Mouse (Mus musculus) lung, embryonic 15.5 days (tissue): ENCODE measurements around the gene Gipc2. TPM values are rescaled to one million over a fixed set of nuclear protein-coding genes. Genes with fewer than 3 reads are reported as not detected.

Source experiments
- ATAC-seq: fragments of 200-750 bp; cut with Nextera tagmentation; 2 replicates; pipeline ENCODE4 v1.8.0; 2017; ENCODE audit warnings: moderate number of reproducible peaks, borderline replicate concordance; ENCODE audit not compliant: low FRiP score, low TSS enrichment; ENCODE audit errors: extremely low read depth
- H3K27ac ChIP-seq: fragments of 300-500 bp; sonication (generic); 2 replicates; pipeline ENCODE4 v1.5.1; 2015; ENCODE audit warnings: moderate library complexity, mild to moderate bottlenecking, inconsistent platforms
- H3K27me3 ChIP-seq: fragments of 300-500 bp; sonication (generic); 2 replicates; pipeline ENCODE4 v1.6.1; 2015; ENCODE audit warnings: inconsistent platforms
- H3K36me3 ChIP-seq: fragments of 300-500 bp; sonication (generic); 2 replicates; pipeline ENCODE4 v1.6.1; 2015; ENCODE audit warnings: inconsistent platforms
- H3K4me1 ChIP-seq: fragments of 300-500 bp; sonication (generic); 2 replicates; pipeline ENCODE4 v1.6.1; 2015; ENCODE audit warnings: inconsistent platforms
- H3K4me2 ChIP-seq: fragments of 300-500 bp; sonication (generic); 2 replicates; pipeline ENCODE4 v1.6.1; 2015; ENCODE audit warnings: inconsistent platforms, mild to moderate bottlenecking, moderate library complexity
- H3K4me3 ChIP-seq: fragments of 300-500 bp; sonication (generic); 2 replicates; pipeline ENCODE4 v1.5.1; 2015; ENCODE audit warnings: mild to moderate bottlenecking, inconsistent platforms
- H3K9ac ChIP-seq: fragments of 300-500 bp; sonication (generic); 2 replicates; pipeline ENCODE4 v1.6.1; 2015; ENCODE audit warnings: inconsistent platforms
- H3K9me3 ChIP-seq: fragments of 300-500 bp; sonication (generic); 2 replicates; pipeline ENCODE4 v1.6.1; 2016; ENCODE audit warnings: inconsistent platforms
- WGBS: fragments of 180-500 bp; shearing (Covaris S2); methylation state at CpG from one replicate; pipeline ENCODE4 v1.1.7; 2015; 5-methylcytosine and 5-hydroxymethylcytosine counted together
- polyA plus RNA-seq: library from polyadenylated mRNA; unstranded; fragments of >200 nt; fragmentation: Nextera tagmentation; extraction: Ambion mirVana; gene quantifications from 2 replicates; pipeline ENCODE4 v1.2.1, GENCODE M21; 2015

Gene Gipc2
- polyA plus RNA-seq, 1 experiment from 2014 or later: 10.0 TPM

DNA sequence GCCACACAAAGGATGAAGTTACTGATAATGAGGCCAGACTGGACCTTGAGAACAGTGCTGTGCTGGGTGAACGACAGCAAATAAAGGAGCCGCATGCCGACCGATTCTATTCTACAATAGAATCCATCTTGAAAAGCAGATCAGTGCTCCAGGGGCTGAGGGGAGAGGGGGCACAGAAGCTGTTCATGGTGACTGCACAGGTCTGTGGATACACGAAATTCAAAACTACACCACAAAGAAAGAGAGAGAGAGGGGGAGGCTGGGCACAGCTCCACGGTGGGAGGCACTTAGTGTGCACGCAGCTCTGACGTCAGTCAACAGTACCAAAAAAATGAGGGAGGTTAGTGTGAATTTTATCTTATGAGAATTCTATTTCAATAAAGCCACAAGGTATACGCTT is 17.5 kb upstream of the Gipc2 start:
- no peak overlapping the region for H3K4me2 ChIP-seq
- H3K27me3 ChIP-seq: no peaks in the 10 kb centered on the region
- H3K4me1 ChIP-seq: 0 out of 2 replicates have a peak, but pooled peaks cover 2% of the 10 kb centered on the region
- H3K36me3 ChIP-seq: peaks cover 35% of the 10 kb centered on the region
- H3K9me3 ChIP-seq: no peaks in the 10 kb centered on the region
- H3K27ac ChIP-seq: no peak overlapping the region
- no peak overlapping the region for H3K9ac ChIP-seq
- 84% methylated on average over 9 of the region's 9 CpGs for WGBS
- no peak for ATAC-seq
- H3K4me3 ChIP-seq: no peak overlapping the region

DNA sequence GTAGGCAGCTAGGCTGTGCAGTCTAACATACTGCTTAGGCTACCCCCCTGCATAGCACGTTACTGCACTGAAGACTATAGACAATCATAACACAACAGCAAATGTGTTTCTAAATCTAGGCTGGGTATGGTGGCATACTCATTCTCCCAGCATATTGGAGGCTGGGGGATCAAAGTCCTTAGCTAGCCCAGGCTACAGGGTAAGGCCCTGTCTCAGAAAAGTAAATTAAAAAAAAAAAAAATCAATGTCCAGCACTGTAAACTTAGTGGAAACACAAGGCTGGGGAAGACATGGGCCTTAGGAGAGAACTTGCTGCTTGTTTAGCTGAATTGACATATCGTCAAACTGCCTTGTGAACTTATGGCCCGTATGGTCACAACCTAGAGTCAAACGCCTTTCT is 14.6 kb upstream of the Gipc2 start:
- no peak overlapping the region for H3K4me3 ChIP-seq
- H3K36me3 ChIP-seq: peaks cover 29% of the 10 kb centered on the region
- no peaks in the 10 kb centered on the region for H3K4me1 ChIP-seq
- H3K4me2 ChIP-seq: no peak overlapping the region
- 81% methylated on average over 4 of the region's 4 CpGs for WGBS
- H3K27ac ChIP-seq: no peak overlapping the region
- no peak for ATAC-seq
- no peak overlapping the region for H3K9ac ChIP-seq
- H3K9me3 ChIP-seq: no peaks in the 10 kb centered on the region
- no peaks in the 10 kb centered on the region for H3K27me3 ChIP-seq

DNA sequence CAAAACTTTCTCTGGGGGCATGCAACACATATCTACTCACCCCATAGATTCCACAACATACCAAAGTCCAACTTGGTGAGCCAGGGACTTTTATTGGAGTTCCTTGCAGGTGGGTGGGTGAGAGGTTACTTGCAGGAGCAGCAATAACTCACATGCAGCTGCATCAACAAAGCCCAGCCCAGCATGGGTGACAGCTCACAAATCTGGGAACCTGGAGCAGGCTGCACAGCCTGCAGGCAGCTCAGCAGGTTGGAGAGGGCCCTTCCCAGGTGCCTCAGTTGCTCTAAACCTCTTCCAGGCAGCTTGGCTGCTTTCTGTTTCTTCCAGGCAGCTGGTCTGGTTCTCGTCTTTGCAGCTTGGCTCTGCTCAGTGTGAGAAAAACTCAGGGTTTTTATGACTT is 13.3 kb upstream of the Gipc2 start:
- H3K36me3 ChIP-seq: peaks cover 16% of the 10 kb centered on the region
- no peaks in the 10 kb centered on the region for H3K27me3 ChIP-seq
- no peak for ATAC-seq
- WGBS: 64% methylated on average over 1 of the region's 1 CpGs
- H3K4me3 ChIP-seq: no peak overlapping the region
- H3K4me2 ChIP-seq: no peak overlapping the region
- no peaks in the 10 kb centered on the region for H3K4me1 ChIP-seq
- no peak overlapping the region for H3K27ac ChIP-seq
- H3K9ac ChIP-seq: no peak overlapping the region
- no peaks in the 10 kb centered on the region for H3K9me3 ChIP-seq

DNA sequence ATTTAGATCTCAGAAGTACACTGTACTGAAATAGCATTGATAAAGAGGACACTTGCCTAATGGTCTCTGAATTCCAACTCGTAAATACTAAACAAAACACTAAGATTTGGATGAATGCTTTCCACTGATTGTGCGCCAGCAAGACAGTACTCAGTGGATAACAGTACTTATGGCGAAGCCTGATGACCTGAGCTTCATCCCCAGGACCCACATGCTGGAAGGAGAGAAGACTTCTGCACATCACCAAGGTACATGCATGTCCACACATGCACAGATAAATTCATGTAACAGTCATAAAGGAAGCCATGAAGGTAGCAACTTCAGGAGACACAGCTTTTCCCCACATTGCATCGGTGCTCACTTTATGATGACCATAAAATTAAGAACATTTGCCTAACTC is 12.8 kb upstream of the Gipc2 start:
- peaks cover 16% of the 10 kb centered on the region for H3K36me3 ChIP-seq
- 86% methylated on average over 4 of the region's 4 CpGs for WGBS
- no peak overlapping the region for H3K27ac ChIP-seq
- H3K9ac ChIP-seq: no peak overlapping the region
- no peaks in the 10 kb centered on the region for H3K4me1 ChIP-seq
- H3K4me3 ChIP-seq: no peak overlapping the region
- no peaks in the 10 kb centered on the region for H3K9me3 ChIP-seq
- H3K4me2 ChIP-seq: no peak overlapping the region
- ATAC-seq: no peak
- H3K27me3 ChIP-seq: no peaks in the 10 kb centered on the region

DNA sequence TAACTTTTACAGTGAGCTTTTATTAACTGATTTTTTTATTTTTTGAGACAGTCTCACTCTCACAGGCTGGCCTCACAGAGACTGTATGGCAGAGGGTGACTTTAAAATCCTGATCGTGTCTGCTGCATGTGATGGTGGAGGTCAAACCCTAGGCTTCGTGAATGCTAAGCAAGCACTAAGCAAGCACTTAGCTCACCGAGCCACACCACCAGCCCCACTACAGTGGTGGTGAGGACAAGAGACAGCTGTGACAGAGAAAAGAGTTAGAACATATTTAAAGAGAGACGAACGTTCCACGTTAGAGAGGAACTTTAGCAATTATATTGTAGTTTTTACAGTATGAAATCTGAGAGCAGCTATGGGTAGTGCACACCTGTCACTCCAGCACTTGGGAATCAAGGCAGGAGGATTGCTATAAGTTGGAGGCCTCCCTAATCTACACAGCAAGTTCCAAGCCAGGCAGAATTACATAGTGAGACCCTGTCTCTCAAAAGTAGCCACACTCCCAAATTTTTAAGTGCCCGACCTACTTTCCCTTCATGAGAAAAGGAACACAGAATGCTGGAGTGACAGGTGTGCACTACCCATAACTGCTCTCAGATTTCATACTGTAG is 6.4 kb upstream of the Gipc2 start:
- peak; percentile 78 for ATAC-seq
- Histone ChIP-seq H3K36me3 (no peaks in the 10 kb centered on the region), H3K4me2 (no peak overlapping the region), H3K9me3 (no peaks in the 10 kb centered on the region), H3K27ac (peak overlapping the region; percentile 14), H3K4me3 (no peak overlapping the region), H3K27me3 (no peaks in the 10 kb centered on the region), H3K4me1 (peaks cover 30% of the 10 kb centered on the region), H3K9ac (no peak overlapping the region)
- 21% methylated on average over 7 of the region's 7 CpGs for WGBS

DNA sequence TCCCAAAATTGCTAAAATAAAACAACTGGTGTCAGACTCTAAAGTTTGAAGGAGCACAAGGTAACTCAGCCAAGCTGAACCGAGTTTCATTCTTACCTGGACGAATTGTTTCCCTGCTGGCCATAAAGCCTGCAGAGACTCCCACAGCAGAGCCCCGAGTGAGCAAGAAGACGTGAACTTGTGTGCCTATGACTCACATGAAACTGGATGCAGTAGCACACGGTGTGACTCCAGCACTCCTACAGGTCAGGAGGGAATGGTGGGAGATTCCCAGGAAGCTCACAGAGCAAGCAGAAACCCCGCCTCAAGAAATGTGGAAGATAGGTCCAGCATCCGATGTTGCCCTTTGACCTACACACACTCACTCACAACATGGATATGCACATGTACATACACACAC is 5.8 kb upstream of the Gipc2 start:
- ATAC-seq: no peak
- H3K27me3 ChIP-seq: no peaks in the 10 kb centered on the region
- peak overlapping the region; percentile 14 for H3K27ac ChIP-seq
- peaks cover 36% of the 10 kb centered on the region for H3K4me1 ChIP-seq
- H3K36me3 ChIP-seq: no peaks in the 10 kb centered on the region
- H3K4me3 ChIP-seq: no peak overlapping the region
- H3K9ac ChIP-seq: no peak overlapping the region
- 46% methylated on average over 7 of the region's 7 CpGs for WGBS
- H3K9me3 ChIP-seq: no peaks in the 10 kb centered on the region
- H3K4me2 ChIP-seq: no peak overlapping the region

DNA sequence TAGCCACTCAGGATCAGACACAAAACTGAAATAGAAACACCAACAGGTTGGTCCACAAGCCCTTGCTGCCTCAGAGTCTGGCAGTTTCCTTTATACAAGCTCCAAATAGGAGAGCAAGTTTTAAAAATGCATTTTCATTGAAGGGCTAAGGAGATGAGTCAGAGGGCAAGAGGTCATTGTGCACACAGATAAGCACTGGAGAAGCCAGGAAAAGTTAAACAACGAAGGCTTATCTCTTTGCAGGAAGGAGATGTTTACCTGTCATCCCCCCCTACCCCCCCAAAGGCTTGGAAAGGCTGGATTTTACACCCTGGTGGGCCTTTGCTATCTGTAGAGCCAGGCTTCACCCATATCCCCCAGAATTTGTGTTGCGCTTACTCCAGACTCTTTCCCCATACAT is 5.2 kb upstream of the Gipc2 start:
- Histone ChIP-seq H3K27ac (0 out of 2 replicates have a peak overlapping the region, but pooled peaks have one; percentile 36), H3K9me3 (no peaks in the 10 kb centered on the region), H3K9ac (no peak overlapping the region), H3K4me3 (no peak overlapping the region), H3K36me3 (no peaks in the 10 kb centered on the region), H3K4me2 (no peak overlapping the region), H3K4me1 (peaks cover 40% of the 10 kb centered on the region), H3K27me3 (no peaks in the 10 kb centered on the region)
- 58% methylated on average over 2 of the region's 2 CpGs for WGBS
- ATAC-seq: no peak

DNA sequence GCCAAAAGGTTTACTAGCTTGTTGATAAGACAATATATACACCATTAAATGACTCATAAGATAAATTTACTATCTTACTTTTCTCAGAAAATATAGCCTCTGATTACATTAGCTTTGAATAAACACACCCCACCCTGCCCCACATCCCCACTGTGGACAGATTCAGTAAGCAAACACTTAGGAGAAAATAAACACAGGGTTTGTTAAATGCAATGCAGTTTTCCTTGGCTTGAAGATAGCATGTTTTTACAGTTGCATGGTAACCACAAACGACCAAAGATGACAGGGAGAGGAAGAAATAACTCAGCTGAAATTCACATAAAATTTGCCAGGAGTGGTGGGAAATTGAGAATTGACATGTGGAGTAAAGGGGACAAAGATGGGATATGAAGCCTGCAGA is 4.4 kb upstream of the Gipc2 start:
- H3K27me3 ChIP-seq: peaks cover 4% of the 10 kb centered on the region

DNA sequence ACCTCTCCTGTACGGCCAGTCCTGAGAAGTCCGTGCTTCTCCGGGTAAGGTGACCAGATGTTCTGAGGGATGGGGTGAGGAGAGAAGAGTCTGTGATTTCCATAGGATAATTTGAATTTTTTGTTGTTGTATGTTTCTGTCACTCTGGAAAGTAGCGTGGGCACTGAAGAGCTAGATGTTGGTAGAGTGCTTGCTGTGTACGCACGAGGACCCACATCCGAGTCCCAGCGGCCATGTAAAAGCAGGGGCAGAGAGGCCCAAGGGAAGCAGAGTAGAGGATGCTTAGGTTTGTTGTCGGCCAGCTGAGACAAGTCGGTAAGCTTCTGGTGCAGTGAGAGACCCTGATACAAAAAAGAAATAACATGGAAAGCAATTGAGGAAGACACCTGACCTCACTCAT is 2.0 kb upstream of the Gipc2 start:
- Histone ChIP-seq H3K27ac (no peak overlapping the region), H3K9ac (no peak overlapping the region), H3K27me3 (peaks cover 8% of the 10 kb centered on the region), H3K4me1 (peaks cover 54% of the 10 kb centered on the region), H3K4me3 (no peak overlapping the region), H3K9me3 (no peaks in the 10 kb centered on the region), H3K4me2 (no peak overlapping the region), H3K36me3 (no peaks in the 10 kb centered on the region)
- 90% methylated on average over 10 of the region's 10 CpGs for WGBS
- ATAC-seq: no peak

More for the DNA sequence above, 4.4 kb upstream of the Gipc2 start:
- peaks cover 48% of the 10 kb centered on the region for H3K4me1 ChIP-seq
- H3K9ac ChIP-seq: no peak overlapping the region
- H3K4me2 ChIP-seq: no peak overlapping the region
- WGBS: 0% methylated on average over 1 of the region's 1 CpGs
- no peaks in the 10 kb centered on the region for H3K36me3 ChIP-seq
- no peak overlapping the region for H3K4me3 ChIP-seq
- ATAC-seq: peak; percentile 65; the same call in 1 of the 2 replicates
- 0 out of 2 replicates have a peak overlapping the region, but pooled peaks have one; percentile 36 for H3K27ac ChIP-seq
- H3K9me3 ChIP-seq: no peaks in the 10 kb centered on the region

DNA sequence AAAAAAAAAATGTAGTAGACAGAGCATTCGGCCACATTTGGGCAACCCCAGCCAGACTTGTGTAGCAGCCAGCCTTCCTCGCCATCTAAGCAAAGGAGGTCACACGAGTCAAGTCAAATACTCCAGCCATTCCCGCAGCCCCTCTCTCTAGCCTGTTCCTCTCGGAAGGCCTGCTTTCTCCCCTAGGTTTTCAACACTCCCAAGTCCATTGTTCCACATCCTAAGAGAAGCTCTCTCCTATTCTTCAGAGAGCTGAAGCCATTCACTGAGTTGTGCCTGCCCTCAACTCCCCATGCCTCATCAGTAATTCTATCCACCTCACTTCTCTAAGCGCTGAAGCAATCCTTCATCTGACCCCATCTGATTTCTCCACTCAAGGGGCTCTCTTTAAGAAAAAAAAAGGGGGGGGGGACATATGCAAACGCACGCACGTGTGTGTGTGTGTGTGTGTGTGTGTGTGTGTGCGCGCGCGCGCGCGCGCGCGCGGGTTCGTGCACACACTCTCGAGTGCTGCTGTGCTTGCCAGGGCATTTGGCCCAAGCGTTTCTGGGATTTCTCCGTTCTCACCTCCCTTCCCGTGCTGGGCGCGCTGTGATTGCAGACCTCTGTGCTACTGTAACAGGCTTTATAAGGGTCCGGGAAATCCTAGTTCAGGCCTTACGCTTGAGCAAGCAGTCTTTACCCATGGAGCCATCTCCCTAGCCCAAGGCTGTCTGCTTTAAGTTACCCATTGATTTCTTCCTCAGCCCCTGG is 845 bp upstream of the Gipc2 start:
- Histone ChIP-seq H3K9me3 (no peaks in the 10 kb centered on the region), H3K4me3 (peak overlapping the region; percentile 6; the same call in 1 of the 2 replicates), H3K27ac (no peak overlapping the region), H3K9ac (no peak overlapping the region), H3K27me3 (peaks cover 8% of the 10 kb centered on the region), H3K36me3 (no peaks in the 10 kb centered on the region), H3K4me1 (peaks cover 49% of the 10 kb centered on the region), H3K4me2 (peak overlapping the region; percentile 47)
- WGBS: 23% methylated on average over 29 of the region's 29 CpGs
- no peak for ATAC-seq

DNA sequence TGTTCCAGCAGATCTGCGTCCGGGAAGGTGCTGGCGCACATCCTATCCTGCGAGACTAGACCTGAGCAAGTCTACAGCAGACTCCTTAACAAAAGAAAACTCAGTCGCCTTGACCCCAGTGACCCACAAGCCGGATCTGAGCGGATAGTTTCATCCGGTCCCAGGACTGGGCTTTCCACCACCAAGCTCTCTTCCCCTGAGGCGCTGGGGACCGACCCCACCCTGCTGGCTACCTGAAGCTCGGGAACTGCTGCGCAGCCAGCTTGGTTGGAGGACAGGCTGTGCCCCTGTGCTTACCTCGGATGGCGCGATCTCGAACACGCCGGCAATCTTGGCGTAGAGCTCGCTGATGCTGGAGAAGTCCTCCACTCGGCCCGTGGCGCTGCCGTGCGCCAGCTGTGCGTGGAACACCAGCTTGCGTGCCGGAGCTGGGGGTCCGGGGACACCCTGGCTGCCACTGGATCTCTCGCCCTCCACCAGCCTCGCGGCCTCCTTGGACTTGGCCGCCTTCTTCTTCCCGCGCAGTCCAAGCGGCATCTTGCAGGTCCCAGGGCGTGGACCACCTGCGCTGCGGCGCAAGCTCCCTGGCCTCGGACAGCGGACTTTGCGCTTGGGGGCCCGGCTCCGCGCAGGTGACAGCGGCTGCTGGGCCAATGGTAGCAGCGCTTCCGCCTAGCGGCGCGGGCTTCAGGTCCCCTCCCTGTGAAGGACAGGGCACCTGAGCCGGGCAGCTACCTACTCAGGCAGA is 505 bp downstream of the Gipc2 start:
- Histone ChIP-seq H3K36me3 (no peaks in the 10 kb centered on the region), H3K27me3 (peaks cover 8% of the 10 kb centered on the region), H3K4me1 (peaks cover 39% of the 10 kb centered on the region), H3K4me2 (peak overlapping the region; percentile 95), H3K27ac (peak overlapping the region; percentile 25), H3K9me3 (no peaks in the 10 kb centered on the region), H3K4me3 (peak overlapping the region; percentile 49), H3K9ac (peak overlapping the region; percentile 46)
- WGBS: 4% methylated on average over 53 of the region's 53 CpGs
- peak; percentile 41 for ATAC-seq

DNA sequence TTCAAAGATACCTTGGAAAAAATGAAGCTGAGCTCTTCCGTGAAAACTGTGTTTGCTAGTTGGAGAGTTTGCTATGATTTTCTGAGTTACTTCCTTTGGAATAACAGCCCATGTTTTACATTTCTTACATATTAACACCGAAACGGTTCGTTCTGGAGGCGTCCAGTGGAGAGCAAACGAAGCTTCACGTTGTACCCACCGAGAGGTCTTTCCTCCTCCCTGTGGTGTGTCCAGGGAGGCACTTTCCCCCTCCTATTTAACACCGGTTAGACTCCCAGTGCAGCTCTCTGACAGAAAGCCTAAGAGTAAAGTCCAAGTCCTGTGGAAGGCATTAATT is 1.0 kb downstream of the Gipc2 start:
- peaks cover 8% of the 10 kb centered on the region for H3K27me3 ChIP-seq
- H3K4me1 ChIP-seq: peaks cover 36% of the 10 kb centered on the region
- peak overlapping the region; percentile 49 for H3K4me3 ChIP-seq
- H3K9ac ChIP-seq: peak overlapping the region; percentile 46
- H3K27ac ChIP-seq: no peak overlapping the region
- peak overlapping the region; percentile 95 for H3K4me2 ChIP-seq
- H3K36me3 ChIP-seq: no peaks in the 10 kb centered on the region
- H3K9me3 ChIP-seq: no peaks in the 10 kb centered on the region
- ATAC-seq: no peak
- 41% methylated on average over 9 of the region's 9 CpGs for WGBS
